Mouse (Mus musculus) cerebellum, adult 18-20 months (tissue): ENCODE measurements at regions not wholly inside any gene's neighbourhood (a gene's known extent, or its start where the extent isn't known, plus 50 kb on each side); places are given as distances from the start of the nearest gene placed in this dataset.
"Not testable (repeated sequence)": the region's sequence is repeated elsewhere in the genome, so short reads cannot be mapped to it uniquely, and the experiment has no call there.

Experiments
- DNase-seq, 2 experiments: peaks; one replicate each; pipeline ENCODE4 v3.0.0; 2021

DNA sequence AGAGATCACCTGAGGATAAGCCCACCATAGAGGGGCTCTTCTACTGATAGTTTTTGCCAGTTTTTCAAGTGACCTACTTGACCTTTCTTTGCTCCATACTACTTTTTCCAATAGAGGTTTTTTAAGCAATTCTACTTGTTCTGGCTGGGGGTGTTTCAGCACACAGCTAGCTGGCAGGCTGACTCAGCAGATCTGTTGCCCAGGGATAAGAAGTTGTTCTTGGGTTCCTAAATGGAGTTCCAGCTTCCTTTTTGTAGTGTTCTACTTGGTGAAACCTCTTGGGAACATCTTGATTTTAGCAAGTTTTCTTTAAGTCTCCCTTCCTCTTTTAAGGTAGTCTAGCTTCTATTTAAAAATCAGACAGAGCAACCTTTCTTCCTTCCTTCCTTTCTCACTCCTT is 61.0 kb downstream of the 4930474N05Rik start:
- no peak for DNase-seq

DNA sequence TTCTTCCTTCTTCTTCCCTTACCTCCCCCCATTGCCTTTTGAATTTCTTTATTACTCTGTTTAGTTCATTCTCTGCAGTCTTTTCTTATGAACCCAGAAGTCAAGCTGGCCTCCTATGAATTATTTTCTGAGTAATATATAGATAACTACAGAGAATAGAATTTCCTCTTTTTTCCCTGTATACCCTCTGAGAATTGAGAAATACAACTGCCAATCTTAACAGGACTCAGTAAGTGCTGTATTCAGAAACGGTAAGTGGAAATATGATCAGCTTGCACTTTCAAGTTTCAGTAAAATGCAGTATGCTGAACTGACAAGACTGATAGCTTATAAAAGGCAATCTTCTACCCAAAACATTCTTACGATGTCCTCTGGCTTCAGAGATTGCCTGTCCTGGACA is 61.5 kb downstream of the 4930474N05Rik start:
- no peak for DNase-seq

DNA sequence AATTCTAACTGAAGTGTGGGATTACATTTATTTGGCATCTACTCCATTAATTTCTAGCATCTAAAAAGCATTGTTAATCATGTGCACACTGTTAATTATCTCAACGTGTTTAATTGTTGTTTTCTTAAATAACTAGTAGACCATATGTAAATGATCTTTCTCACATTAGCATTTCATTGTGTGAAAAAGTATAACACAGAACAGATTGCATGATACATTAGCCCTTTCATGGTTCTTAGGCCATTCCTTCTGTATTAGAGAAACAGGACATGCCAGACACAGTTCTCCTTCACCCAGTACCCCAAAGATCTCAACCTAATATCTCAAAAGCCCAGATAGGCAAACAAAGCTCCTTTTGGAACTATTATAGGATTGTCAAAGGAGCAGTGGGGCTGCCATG is 89.0 kb downstream of the 4930474N05Rik start:
- no peak for DNase-seq

DNA sequence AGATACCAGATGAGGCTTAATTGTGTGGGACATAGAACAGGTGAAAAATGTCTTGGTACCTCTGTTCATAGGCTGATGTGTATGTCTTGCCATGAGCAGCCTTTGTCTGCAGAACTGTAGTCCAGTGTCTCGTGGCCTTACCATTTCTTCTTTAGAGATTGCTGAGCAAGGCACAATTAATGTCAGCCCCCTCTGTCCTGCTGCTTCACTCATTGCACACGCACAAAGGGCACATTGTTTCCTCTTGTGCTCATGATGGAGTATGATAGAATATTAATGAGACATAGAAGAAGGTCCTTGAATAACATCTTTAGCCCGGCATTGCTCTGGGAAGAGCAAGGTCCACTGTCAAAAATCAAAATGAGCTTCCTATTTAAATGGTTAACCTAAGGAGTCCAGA is 101.8 kb downstream of the 4930474N05Rik start:
- no peak for DNase-seq

DNA sequence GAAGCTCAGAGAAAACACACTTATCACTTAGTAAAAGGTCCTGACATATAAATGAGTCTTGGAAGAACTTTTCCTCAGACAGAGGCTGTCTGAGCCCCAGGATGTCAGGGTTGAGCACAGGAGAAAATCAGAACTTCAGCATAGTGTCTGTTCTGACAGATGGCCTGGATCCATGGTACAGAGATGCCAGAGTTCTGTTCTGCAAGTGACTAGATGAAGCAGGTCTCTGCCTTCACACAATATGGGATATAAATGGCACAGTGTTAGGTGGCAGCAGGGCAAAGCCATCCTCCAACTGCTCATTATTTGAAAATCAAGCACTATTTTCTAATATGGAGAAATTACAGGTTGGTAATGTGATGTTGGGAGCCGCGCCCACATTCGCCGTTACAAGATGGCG is 103.7 kb downstream of the 4930474N05Rik start:
- DNase-seq: no peak

DNA sequence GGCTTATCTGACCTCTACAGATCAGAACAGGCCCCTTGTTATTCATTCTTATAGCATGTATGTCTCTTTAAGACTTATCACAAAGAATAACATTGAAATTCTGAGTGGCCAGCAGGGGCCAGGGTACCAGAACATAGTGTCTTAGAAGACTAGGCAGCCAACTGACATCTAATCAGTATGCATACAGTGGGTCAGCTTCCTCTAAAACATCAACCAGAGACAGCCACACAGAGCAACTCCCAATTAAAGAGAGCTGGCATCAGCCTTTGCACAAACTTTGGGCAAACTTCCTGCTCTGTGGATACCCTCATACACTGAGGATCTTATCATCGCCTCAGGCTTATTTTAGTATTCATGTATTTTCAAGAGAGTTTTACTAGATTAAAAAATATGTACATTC is 109.1 kb downstream of the 4930474N05Rik start:
- peak in 1 of 2 experiments; percentile 4 for DNase-seq

DNA sequence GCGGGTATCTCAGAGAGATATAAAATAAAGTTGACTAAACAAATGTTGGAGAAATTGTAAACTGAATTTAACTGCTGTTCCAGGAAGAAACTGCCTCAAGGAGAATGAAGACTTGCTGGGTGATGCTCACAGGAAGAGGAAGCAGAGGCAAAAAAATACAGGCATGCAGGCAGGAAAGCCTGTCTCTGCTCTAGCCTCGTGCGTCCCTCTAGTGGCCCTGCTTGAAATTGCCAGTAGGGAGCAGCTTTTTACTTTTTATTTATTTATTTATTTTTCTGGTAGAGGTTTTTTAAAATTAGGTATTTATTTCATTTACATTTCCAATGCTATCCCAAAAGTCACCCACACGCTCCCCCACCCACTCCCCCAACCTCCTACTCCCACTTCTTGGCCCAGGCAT is 118.1 kb downstream of the 4930474N05Rik start:
- DNase-seq: peak; percentile 22 to 41

DNA sequence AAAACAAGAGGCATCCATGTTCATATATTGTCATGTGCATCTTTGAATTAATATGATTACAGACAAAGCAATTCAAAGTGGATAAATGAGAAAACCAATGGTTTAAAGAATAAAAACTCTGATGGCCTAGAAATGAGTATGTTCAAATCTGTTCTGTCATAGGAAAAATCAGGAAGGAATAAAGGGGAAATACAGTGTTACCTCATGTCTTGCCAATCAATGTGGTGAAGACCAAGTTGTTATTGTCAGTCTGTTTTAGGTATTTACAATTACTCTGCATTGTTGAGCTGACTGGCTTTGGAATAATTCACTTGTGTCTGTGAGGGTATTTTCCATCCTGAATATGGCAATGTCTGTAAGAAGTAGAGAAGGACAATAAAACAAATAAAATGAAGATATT is 151.1 kb downstream of the 4930474N05Rik start:
- DNase-seq: no peak

DNA sequence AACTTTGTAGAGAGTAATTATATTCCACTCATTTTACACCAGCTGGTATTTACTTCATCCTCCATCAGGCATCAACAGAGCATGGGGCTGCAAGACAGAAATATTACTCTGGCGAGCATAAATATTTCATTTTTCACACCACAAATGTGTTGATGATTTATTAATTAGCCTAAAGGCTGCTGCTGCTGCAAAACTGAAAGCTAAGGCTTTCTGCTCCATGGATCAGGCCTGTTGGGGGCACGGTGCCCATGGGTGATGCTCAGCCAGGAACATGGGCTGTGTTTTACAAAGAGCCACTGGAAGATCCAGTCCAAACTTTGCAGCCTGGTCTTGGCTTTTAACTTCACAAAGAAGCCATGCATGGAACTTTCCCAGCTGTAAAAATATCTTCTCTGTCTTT is 167.4 kb downstream of the 4930474N05Rik start:
- peak in 1 of 2 experiments; percentile 9 for DNase-seq

DNA sequence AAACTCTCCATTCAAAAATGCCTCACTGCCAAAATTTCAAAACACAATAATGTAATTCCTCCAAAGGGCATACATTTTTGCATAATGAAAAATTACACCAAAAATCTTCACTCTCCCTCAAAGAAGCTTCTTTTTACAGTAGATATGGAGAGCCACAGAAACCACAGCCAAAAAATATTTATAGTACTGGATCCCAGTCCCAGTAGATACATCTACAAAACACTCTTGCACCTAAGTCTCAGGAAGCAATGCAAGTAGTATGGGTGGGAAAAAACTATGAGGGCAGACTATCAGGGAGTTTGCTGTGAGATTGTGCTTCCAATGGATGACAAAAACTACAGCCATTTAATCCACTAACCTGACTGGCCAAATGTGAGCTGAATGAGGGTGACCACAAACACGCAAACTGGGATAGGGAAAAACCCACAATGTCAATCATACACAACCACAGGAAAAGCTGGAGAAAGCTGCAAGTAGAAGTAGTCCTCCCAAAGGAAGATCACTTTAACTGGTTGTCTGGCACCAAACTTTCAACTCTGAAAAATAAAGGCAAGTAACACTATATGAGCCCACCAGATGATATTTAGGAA is 189.2 kb downstream of the 4930474N05Rik start:
- DNase-seq: no peak

DNA sequence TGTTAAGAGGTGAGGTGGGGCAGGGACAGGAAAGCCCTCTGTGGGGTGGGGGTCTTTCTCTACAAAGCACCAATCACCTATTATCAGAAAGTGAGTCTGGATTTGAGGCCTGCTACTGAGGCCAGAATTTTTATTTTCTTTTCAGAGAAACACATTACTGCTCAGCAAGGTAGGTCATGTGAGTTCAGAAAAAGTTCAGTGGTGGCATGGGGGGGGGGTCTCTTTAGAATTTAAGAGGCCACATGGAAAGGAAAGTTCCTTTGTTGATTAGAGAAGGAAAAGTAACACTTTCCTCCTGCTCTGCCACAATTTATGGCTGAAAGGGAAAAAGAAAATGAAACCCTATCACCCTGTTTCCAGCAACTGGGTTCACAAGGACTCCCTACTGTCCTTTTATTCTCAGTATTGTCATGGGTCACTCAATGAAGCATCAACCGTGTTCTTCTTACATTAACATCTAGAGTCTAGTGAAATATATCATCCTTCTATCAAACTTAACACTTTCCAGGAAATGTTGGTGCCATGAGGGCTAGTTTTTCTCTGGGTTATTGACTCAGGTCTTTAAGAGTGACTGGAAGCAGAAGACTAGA is 194.1 kb downstream of the 4930474N05Rik start:
- no peak for DNase-seq

DNA sequence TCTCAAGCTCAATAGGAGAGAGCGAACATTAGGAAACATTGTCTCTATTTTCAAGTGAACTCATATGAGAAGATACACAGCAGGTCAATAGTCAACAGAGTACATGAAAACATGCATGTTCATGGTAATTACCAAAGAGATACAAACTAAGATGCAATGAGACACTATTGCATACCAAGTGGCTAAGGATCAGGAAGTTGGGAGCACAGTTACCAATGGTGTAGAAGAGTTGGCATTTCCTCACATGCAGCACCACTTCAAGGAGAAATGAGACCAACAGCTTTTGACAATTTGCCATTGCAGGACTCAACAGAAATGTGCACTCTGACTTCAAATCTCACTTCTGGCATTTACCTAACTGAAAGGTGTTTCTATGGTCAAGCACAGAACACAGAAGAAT is 215.6 kb downstream of the 4930474N05Rik start:
- no peak for DNase-seq

DNA sequence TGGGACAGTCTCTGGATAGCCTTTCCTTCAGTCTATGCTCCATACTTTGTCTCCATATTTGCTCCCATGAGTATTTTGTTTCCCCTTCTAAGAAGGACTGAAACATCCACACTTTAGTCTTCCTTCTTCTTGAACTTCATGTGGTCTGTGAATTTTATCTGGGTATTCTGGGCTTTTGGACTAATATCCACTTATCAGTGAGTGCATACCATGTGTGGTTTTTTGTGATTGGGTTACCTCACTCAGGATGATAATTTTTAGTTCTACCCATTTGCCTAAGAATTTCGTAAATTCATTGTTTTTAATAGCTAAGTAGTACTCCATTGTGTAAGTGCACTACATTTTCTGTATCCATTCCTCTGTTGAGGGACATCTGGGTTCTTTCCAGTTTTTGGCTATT is 220.0 kb downstream of the 4930474N05Rik start:
- not testable (repeated sequence) for DNase-seq

DNA sequence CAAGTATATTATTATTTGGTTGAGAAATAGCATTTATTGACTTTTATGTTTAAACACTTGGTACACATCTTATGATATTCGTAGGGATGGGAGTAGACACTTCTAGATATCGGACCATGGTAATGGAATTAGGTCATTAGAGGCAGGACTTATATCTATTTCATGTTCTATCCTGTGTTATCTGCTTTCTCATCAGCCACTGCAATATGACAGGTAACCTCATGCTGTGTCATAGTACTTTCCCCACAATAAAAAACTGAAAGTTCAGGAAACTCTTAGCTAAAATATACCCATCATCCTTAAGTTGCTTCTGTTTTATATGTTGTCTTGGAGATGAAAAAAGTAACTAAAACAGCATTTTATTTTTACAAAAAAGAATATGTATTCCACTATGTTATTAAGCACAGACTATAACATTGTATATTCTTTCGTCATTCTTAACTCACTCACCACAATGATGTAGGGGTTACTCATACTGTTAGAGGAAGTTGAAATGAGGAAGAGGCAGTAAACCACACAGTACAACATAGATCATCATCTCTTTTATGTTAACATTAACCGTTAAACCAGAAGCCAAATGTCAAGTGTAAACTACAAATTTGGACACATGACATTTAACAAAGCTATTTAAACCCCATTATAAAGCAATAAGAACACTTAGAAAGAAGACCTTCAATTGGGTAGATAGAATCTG is 221.8 kb downstream of the 4930474N05Rik start:
- no peak for DNase-seq

DNA sequence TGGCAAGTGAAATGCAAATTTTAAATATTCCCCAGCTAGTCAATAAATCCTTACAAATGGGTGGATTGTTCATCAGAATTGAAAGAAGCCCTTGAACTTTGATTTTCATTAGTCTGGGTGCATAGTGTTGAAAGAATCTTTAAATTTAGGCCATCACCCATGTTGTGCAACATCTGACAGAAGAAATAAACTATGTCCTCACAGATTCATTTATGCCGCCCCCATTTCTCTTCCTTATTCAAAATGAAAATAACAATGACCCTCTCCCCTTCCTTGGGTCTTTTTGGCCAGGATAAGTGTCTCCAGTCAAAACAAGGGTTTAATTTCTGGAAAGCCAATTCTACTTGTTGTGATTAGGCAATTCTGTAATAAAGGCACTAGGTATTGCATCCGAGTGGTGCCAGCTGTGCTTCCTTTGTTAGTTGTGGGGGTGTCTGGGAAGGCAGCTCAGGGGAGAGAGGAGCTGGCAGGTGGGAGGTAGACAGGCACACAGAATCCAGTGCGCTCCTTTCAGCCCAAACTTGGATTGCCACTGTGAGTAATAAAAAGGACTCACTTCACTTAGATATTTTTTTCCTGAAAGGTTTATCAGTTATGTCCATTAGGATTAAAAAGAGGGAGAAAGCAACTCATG is 233.7 kb downstream of the 4930474N05Rik start:
- no peak for DNase-seq

DNA sequence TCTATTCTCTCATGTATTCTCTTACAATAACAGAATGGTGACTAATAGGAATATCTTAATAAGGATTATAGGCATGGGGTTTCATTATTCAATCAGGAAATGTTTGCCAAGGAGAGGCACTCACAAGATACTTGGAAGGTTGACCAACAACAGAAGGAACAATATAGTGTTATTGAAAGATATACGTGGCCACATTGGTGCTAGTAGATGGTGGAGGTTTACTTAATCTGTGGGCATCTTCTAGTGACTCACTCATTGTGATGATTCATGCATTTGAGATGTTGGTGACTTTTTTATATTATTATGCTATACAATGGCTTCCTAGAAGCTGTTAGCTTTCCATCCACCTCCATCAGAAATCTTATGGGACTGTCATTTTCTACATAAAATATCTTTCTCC is 246.1 kb downstream of the 4930474N05Rik start:
- no peak for DNase-seq
